Mouse (Mus musculus): ENCODE data around the gene Ankrd52. TPM values are rescaled to one million over a fixed set of nuclear protein-coding genes. Genes with fewer than 3 reads are reported as not detected.
"Not testable (repeated sequence)": the region's sequence is repeated elsewhere in the genome, so short reads cannot be mapped to it uniquely, and the experiment has no call there.

The Ankrd52 gene
- total RNA-seq (2021) = 10 to 100 TPM; 41.8 to 47.5 TPM
- polyA plus RNA-seq (2012; rRNA removed) = 29.2 and 34.6 TPM in 2 replicates
- long read RNA-seq, partial matches to known transcripts = 0 of 7 reads
- long read RNA-seq, other reads (novel, unspliced or antisense) = 7 of 7 reads

DNA sequence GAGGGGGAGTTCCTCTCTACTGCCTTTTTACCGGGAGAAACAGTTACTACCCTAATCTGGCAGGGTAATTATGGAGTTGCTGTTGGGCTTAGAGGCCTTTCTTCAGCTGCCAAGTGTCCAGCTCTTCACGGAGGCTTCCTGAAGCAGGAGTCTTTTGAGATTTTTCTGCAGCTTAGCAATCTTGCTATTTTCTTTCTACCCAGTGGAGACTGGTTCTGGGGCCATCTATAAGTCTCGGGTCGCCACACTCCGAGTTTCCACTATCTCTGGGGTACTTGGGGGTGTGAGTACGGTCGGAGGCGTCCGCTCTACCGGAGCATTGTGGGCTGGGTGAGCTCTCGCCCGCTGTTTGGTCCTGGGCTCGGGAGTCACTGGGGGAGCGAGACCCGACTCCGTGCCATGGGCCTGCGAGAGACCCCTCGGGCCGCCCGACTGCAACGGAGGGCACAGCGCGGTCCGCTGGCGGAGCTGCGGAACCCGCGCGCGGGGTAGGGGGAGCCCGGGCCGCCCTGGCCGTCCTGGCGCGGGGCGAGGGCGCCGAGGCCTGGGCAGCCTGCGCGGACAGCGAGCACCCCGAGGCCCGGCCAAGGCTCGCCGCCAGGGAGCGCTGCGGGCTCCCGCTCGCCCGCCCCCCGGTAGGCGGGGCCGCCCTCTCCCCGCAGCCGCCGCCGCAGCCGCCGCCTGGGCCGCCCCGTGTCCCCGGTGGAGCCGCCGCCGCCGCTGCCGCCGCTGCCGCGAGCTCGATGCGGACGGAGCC is at the start of gene Ankrd52:
Ankrd52 (plus strand) TSS at position 661 of the 757 bp plus-strand sequence.
- H3K9ac ChIP-seq (ENCODE audit: low read depth, low read length) = peak within 1 kb of the TSS; percentile 100
- no peaks in the 10 kb centered on the region for H3K79me2 ChIP-seq (replicated peaks; ENCODE audit: control insufficient read depth, insufficient read depth, low read length)
- intact Hi-C loops (cut with DNase I) = loop anchor here (2.0 to 5.0 kb wide), 2 partner anchors 39 to 82 kb away; partner anchors contain the start of genes Cs and Smarcc2
- peaks cover 12% of the 10 kb centered on the region for H3K4me1 ChIP-seq (ENCODE audit: control insufficient read depth, insufficient read depth, low read length)
- H3K27ac ChIP-seq = peak within 1 kb of the TSS; percentile 97
- 1% methylated on average over 54 of the region's 73 CpGs for WGBS
- TF ChIP-seq POLR2A (IDR thresholded peaks at IDR 0.05; ENCODE audit: insufficient read depth, low read depth, low read length) (peak; percentile 7; the same call in 1 of the 2 replicates), EP300 (IDR thresholded peaks at IDR 0.05; ENCODE audit: insufficient read depth, low read depth, low read length) (no peak), CTCF (IDR thresholded peaks at IDR 0.05) (peak; percentile 63)
- H3K4me3 ChIP-seq = peak within 1 kb of the TSS; percentile 89
- peaks cover 6% of the 10 kb centered on the region; the same call in 1 of the 2 replicates for H3K36me3 ChIP-seq (ENCODE audit: control insufficient read depth, insufficient read depth, low read length)
- H3K27me3 ChIP-seq (ENCODE audit: control insufficient read depth, insufficient read depth, low read length) = no peaks in the 10 kb centered on the region
- DNase-seq = peak; percentile 94 to 96

DNA sequence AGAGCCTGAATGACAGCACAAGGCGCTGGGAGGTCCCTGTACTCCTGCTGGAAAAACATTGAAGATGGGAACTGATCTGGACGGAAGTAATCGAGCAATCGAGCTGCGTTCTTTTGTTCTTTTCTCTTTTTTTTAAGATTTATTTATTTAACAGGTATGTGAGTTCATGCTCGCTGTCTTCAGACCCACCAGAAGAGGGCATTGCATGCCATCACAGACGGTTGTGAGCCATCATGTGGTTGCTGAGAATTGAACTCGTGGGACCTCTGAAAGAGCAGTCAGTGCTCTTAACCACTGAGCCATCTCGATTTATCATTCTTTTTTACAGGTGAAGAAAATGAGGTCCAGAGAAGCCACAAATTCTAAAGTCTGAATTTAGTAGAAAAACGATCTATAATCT is 49.3 kb upstream of the Ankrd52 start:
- Histone ChIP-seq H3K27ac (no peak overlapping the region), H3K4me1 (ENCODE audit: control insufficient read depth, insufficient read depth, low read length) (peaks cover 4% of the 10 kb centered on the region), H3K79me2 (replicated peaks; ENCODE audit: control insufficient read depth, insufficient read depth, low read length) (no peaks in the 10 kb centered on the region), H3K36me3 (ENCODE audit: control insufficient read depth, insufficient read depth, low read length) (no peaks in the 10 kb centered on the region; the same call in 1 of the 2 replicates), H3K4me3 (no peak overlapping the region), H3K9ac (ENCODE audit: low read depth, low read length) (no peak overlapping the region), H3K27me3 (ENCODE audit: control insufficient read depth, insufficient read depth, low read length) (no peaks in the 10 kb centered on the region)
- WGBS = 87% methylated on average over 10 of the region's 10 CpGs
- intact Hi-C loops (cut with DNase I) = no loop called here
- no peak for DNase-seq
- no peak for TF ChIP-seq EP300 (IDR thresholded peaks at IDR 0.05; ENCODE audit: insufficient read depth, low read depth, low read length)
- peak; percentile 33 for TF ChIP-seq CTCF (IDR thresholded peaks at IDR 0.05)

DNA sequence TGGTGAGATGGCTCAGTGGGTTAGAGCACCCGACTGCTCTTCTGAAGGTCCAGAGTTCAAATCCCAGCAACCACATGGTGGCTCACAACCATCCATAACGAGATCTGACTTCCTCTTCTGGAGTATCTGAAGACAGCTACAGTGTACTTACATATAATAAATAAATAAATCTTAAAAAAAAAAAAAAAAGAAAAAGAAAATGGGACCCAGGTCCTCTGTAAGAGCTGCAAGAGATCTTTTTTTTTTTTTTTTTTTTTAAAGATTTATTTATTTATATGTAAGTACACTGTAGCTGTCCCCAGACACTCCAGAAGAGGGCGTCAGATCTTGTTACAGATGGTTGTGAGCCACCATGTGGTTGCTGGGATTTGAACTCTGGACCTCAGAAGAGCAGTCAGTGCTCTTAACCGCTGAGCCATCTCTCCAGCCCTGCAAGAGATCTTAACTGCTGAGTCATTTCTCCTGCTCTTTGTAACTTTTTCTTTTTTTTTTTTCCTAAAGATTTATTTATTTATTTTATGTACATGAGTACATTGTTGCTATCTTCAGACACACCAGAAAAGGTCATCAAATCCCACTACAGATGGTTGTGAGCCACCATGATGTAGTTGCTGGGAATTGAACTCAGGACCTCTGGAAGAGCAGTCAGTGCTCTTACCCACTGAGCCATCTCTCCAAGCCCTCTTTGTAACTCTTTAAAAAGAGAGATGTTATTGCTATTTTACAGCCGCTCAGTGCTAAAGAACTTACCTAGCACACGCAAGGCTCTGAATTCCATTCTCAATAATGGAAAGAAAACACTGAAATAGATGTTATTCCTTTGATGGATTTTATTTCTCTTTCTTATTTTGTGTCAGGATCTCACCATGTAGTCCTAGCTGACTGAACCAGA is 44.3 kb upstream of the Ankrd52 start:
- H3K27me3 ChIP-seq (ENCODE audit: control insufficient read depth, insufficient read depth, low read length); H3K4me3 ChIP-seq; H3K9ac ChIP-seq (ENCODE audit: low read depth, low read length); H3K36me3 ChIP-seq (ENCODE audit: control insufficient read depth, insufficient read depth, low read length); H3K4me1 ChIP-seq (ENCODE audit: control insufficient read depth, insufficient read depth, low read length); intact Hi-C loops (cut with DNase I); H3K79me2 ChIP-seq (replicated peaks; ENCODE audit: control insufficient read depth, insufficient read depth, low read length); DNase-seq; H3K27ac ChIP-seq: not testable (repeated sequence)
- WGBS = 72% methylated on average over 6 of the region's 6 CpGs

DNA sequence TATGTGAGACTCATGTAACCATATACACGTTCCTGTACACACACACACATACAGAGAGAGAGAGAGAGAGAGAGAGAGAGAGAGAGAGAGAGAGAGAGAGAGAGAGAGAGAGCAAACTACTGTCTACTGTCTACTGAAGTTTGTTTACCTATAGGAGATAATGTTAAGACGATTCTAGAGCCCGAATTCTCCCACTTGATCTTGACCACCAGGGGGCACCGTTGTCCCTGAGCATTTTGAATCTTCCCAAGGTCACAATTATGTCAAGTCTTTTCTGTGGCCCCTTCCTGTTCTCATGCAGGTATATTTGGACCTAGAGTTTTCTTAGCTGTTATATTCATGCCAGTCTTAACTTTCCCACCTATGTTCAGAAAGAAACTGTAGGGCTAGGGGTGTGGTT is 41.3 kb upstream of the Ankrd52 start:
- WGBS = 5% methylated on average over 4 of the region's 4 CpGs

DNA sequence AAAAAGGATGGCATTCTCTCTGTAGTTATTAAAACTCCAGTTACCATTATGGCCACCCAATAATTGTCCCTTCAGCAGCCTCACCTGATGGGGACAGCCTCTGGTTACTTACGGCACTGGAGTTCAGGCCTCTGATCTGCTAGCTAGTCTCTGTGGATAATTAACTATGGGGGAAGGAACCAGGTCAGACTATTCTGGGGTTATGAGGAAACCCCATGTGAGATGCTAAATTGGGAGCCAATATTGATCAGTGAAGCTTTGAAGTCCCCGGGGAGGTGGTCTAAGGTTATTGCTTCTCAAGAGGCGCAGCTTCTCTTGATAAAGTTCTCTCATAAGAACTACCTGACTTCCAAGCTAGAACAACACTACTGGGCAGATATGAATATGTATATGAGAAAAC is 40.7 kb upstream of the Ankrd52 start:
- intact Hi-C loops (cut with DNase I) = loop anchor here (2.0 to 5.0 kb wide), 3 partner anchors 13 to 73 kb away; partner anchors contain the start of genes Ankrd52 and Cnpy2
- Histone ChIP-seq H3K27ac (peak overlapping the region; percentile 90), H3K27me3 (ENCODE audit: control insufficient read depth, insufficient read depth, low read length) (no peaks in the 10 kb centered on the region), H3K4me1 (ENCODE audit: control insufficient read depth, insufficient read depth, low read length) (peaks cover 10% of the 10 kb centered on the region), H3K79me2 (replicated peaks; ENCODE audit: control insufficient read depth, insufficient read depth, low read length) (peaks cover 7% of the 10 kb centered on the region), H3K4me3 (no peak overlapping the region), H3K9ac (ENCODE audit: low read depth, low read length) (no peak overlapping the region), H3K36me3 (ENCODE audit: control insufficient read depth, insufficient read depth, low read length) (peaks cover 24% of the 10 kb centered on the region)
- TF ChIP-seq POLR2A (IDR thresholded peaks at IDR 0.05; ENCODE audit: insufficient read depth, low read depth, low read length) (no peak), EP300 (IDR thresholded peaks at IDR 0.05; ENCODE audit: insufficient read depth, low read depth, low read length) (no peak), CTCF (IDR thresholded peaks at IDR 0.05) (no peak)
- 89% methylated on average over 3 of the region's 3 CpGs for WGBS
- no peak for DNase-seq

More for the DNA sequence above, 41.3 kb upstream of the Ankrd52 start:
- no peak overlapping the region for H3K4me3 ChIP-seq
- peak overlapping the region; percentile 90 for H3K27ac ChIP-seq
- H3K36me3 ChIP-seq (ENCODE audit: control insufficient read depth, insufficient read depth, low read length) = peaks cover 19% of the 10 kb centered on the region
- peak; percentile 81 for TF ChIP-seq CTCF (IDR thresholded peaks at IDR 0.05)
- peak; percentile 70; the same call in 1 of the 2 replicates for TF ChIP-seq EP300 (IDR thresholded peaks at IDR 0.05; ENCODE audit: insufficient read depth, low read depth, low read length)
- 0 out of 2 replicates have a peak, but pooled peaks have one; percentile 17 for TF ChIP-seq POLR2A (IDR thresholded peaks at IDR 0.05; ENCODE audit: insufficient read depth, low read depth, low read length)
- H3K79me2 ChIP-seq (replicated peaks; ENCODE audit: control insufficient read depth, insufficient read depth, low read length) = peaks cover 6% of the 10 kb centered on the region
- intact Hi-C loops (cut with DNase I) = loop anchor here (1.0 to 5.0 kb wide), 4 partner anchors 23 to 199 kb away; partner anchors contain the start of gene Ankrd52
- DNase-seq = peak; percentile 76 to 82
- no peaks in the 10 kb centered on the region for H3K27me3 ChIP-seq (ENCODE audit: control insufficient read depth, insufficient read depth, low read length)
- peaks cover 10% of the 10 kb centered on the region for H3K4me1 ChIP-seq (ENCODE audit: control insufficient read depth, insufficient read depth, low read length)
- H3K9ac ChIP-seq (ENCODE audit: low read depth, low read length) = no peak overlapping the region

Measured in heart, adult 2 months (tissue).